Mouse (Mus musculus) lung, postnatal 0 days (tissue): ENCODE data around the gene Tbx18. TPM values are rescaled to one million over a fixed set of nuclear protein-coding genes. Genes with fewer than 3 reads are reported as not detected.

ENCODE experiments used
- ATAC-seq: fragments of 200-750 bp; cut with Nextera tagmentation; 2 replicates; pipeline ENCODE4 v1.8.0; 2017; ENCODE audit warnings: moderate library complexity
- DNase-seq: peaks from one replicate; pipeline ENCODE4 v3.0.0-alpha.2; 2016; ENCODE audit warnings: low spot score
- H3K27ac ChIP-seq: fragments of 300-500 bp; sonication (generic); 2 replicates; pipeline ENCODE4 v1.5.1; 2014; ENCODE audit warnings: antibody characterized with exemption, mild to moderate bottlenecking, low read length, mixed read lengths
- H3K27me3 ChIP-seq: fragments of 300-500 bp; sonication (generic); replicated peaks from 2 replicates; pipeline ENCODE4 v1.6.1; 2014; ENCODE audit warnings: low read length, mixed read lengths; ENCODE audit not compliant: insufficient read depth
- H3K36me3 ChIP-seq: fragments of 300-500 bp; sonication (generic); 2 replicates; pipeline ENCODE4 v1.6.1; 2014; ENCODE audit warnings: low read length, mixed read lengths; ENCODE audit not compliant: insufficient read depth
- H3K4me1 ChIP-seq: fragments of 300-500 bp; sonication (generic); 2 replicates; pipeline ENCODE4 v1.6.1; 2014; ENCODE audit warnings: antibody characterized with exemption, low read depth, low read length, mixed read lengths; ENCODE audit not compliant: insufficient read depth
- H3K4me2 ChIP-seq: fragments of 300-500 bp; sonication (generic); replicated peaks from 2 replicates; pipeline ENCODE4 v1.6.1; 2014; ENCODE audit warnings: low read depth, mild to moderate bottlenecking, low read length, moderate library complexity, mixed read lengths
- H3K4me3 ChIP-seq: fragments of 300-500 bp; sonication (generic); 2 replicates; pipeline ENCODE4 v1.5.1; 2014; ENCODE audit warnings: low read depth, low read length
- H3K9ac ChIP-seq: fragments of 300-500 bp; sonication (generic); replicated peaks from 2 replicates; pipeline ENCODE4 v1.6.1; 2014; ENCODE audit warnings: low read depth, mild to moderate bottlenecking
- H3K9me3 ChIP-seq: fragments of 300-500 bp; sonication (generic); 2 replicates; pipeline ENCODE4 v1.6.1; 2016; ENCODE audit warnings: low read length, mixed read lengths
- CTCF ChIP-seq: IDR thresholded peaks from 2 replicates; pipeline ENCODE4 v1.5.1; 2016; ENCODE audit warnings: antibody characterized with exemption, mild to moderate bottlenecking
- EP300 ChIP-seq: IDR thresholded peaks from 2 replicates; pipeline ENCODE4 v1.6.1; 2016; ENCODE audit warnings: antibody characterized with exemption, mild to moderate bottlenecking, control low read depth
- WGBS: fragments of 180-500 bp; shearing (Covaris S2); extraction: QIAGEN DNeasy Blood & Tissue Kit; methylation state at CpG from one replicate; pipeline ENCODE4 v1.1.7; 2014; 5-methylcytosine and 5-hydroxymethylcytosine counted together
- polyA plus RNA-seq: library from polyadenylated mRNA; unstranded; fragments of >200 nt; fragmentation: Nextera tagmentation; extraction: Ambion mirVana; gene quantifications from 2 replicates; pipeline ENCODE4 v1.2.1, GENCODE M21; 2015

The Tbx18 gene
- polyA plus RNA-seq, 1 experiment from 2014 or later = 0.17 TPM

- WGBS = 2% methylated on average over 40 of the region's 41 CpGs
- no peak overlapping the region for H3K4me2 ChIP-seq
- DNase-seq (no peak), ATAC-seq (no peak)
- H3K9ac ChIP-seq = no peak overlapping the region
- TF ChIP-seq CTCF = no peak
- no peak for TF ChIP-seq EP300
- no peaks in the 10 kb centered on the region for H3K4me1 ChIP-seq
- peaks cover 58% of the 10 kb centered on the region for H3K27me3 ChIP-seq
- no peaks in the 10 kb centered on the region for H3K9me3 ChIP-seq
- no peaks in the 10 kb centered on the region for H3K36me3 ChIP-seq
- H3K27ac ChIP-seq = no peak overlapping the region
- peak overlapping the region; percentile 6; the same call in 1 of the 2 replicates for H3K4me3 ChIP-seq
Observed at GRCm38 (mm10) chr9:87739543-87740161, 8.6 kb upstream of the Tbx18 start.

- Histone ChIP-seq H3K27ac (no peak overlapping the region), H3K4me2 (no peak overlapping the region), H3K4me3 (no peak overlapping the region), H3K36me3 (no peaks in the 10 kb centered on the region), H3K9ac (no peak overlapping the region), H3K4me1 (no peaks in the 10 kb centered on the region), H3K9me3 (no peaks in the 10 kb centered on the region), H3K27me3 (peaks cover 64% of the 10 kb centered on the region)
- no peak for ATAC-seq
- TF ChIP-seq EP300 = no peak
- no peak for TF ChIP-seq CTCF
- 2% methylated on average over 39 of the region's 39 CpGs for WGBS
- no peak for DNase-seq
Observed at GRCm38 (mm10) chr9:87738766-87739542, 7.9 kb upstream of the Tbx18 start.

GRCm38 (mm10) chr9:87738123-87738522 lies 7.1 kb upstream of the Tbx18 start:
- Histone ChIP-seq H3K9ac (no peak overlapping the region), H3K4me1 (no peaks in the 10 kb centered on the region), H3K36me3 (no peaks in the 10 kb centered on the region), H3K27me3 (peaks cover 70% of the 10 kb centered on the region), H3K4me2 (no peak overlapping the region), H3K27ac (no peak overlapping the region), H3K4me3 (no peak overlapping the region), H3K9me3 (no peaks in the 10 kb centered on the region)
- TF ChIP-seq CTCF (no peak), EP300 (no peak)
- 2% methylated on average over 13 of the region's 13 CpGs for WGBS
- ATAC-seq (no peak), DNase-seq (no peak)

- H3K27ac ChIP-seq = no peak overlapping the region
- no peak overlapping the region for H3K4me3 ChIP-seq
- no peak for TF ChIP-seq CTCF
- no peak for TF ChIP-seq EP300
- H3K4me1 ChIP-seq = no peaks in the 10 kb centered on the region
- ATAC-seq (no peak), DNase-seq (no peak)
- WGBS = 8% methylated on average over 4 of the region's 4 CpGs
- H3K36me3 ChIP-seq = no peaks in the 10 kb centered on the region
- no peaks in the 10 kb centered on the region for H3K9me3 ChIP-seq
- no peak overlapping the region for H3K9ac ChIP-seq
- peaks cover 78% of the 10 kb centered on the region for H3K27me3 ChIP-seq
- no peak overlapping the region for H3K4me2 ChIP-seq
Observed at GRCm38 (mm10) chr9:87737271-87737670, 6.2 kb upstream of the Tbx18 start.

- DNase-seq (no peak), ATAC-seq (no peak)
- Histone ChIP-seq H3K9ac (no peak overlapping the region), H3K27ac (no peak overlapping the region), H3K36me3 (no peaks in the 10 kb centered on the region), H3K4me2 (no peak overlapping the region), H3K4me1 (0 out of 2 replicates have a peak, but pooled peaks cover 2% of the 10 kb centered on the region), H3K27me3 (peaks cover 84% of the 10 kb centered on the region), H3K9me3 (no peaks in the 10 kb centered on the region), H3K4me3 (no peak overlapping the region)
- 7% methylated on average over 8 of the region's 9 CpGs for WGBS
- TF ChIP-seq EP300 = no peak
- no peak for TF ChIP-seq CTCF
Observed at GRCm38 (mm10) chr9:87735046-87735445, 4.0 kb upstream of the Tbx18 start.

- no peak overlapping the region for H3K4me2 ChIP-seq
Observed at GRCm38 (mm10) chr9:87734631-87735030, 3.6 kb upstream of the Tbx18 start.

More at GRCm38 (mm10) chr9:87734631-87735030, 3.6 kb upstream of the Tbx18 start:
- 6% methylated on average over 9 of the region's 9 CpGs for WGBS
- DNase-seq = no peak
- H3K27ac ChIP-seq = no peak overlapping the region
- peaks cover 84% of the 10 kb centered on the region for H3K27me3 ChIP-seq
- no peak overlapping the region for H3K9ac ChIP-seq
- H3K4me3 ChIP-seq = no peak overlapping the region
- H3K4me1 ChIP-seq = peaks cover 6% of the 10 kb centered on the region; the same call in 1 of the 2 replicates
- TF ChIP-seq EP300 = no peak
- no peak for TF ChIP-seq CTCF
- ATAC-seq = no peak
- no peaks in the 10 kb centered on the region for H3K9me3 ChIP-seq
- no peaks in the 10 kb centered on the region for H3K36me3 ChIP-seq
